In the genomic region with DNA sequence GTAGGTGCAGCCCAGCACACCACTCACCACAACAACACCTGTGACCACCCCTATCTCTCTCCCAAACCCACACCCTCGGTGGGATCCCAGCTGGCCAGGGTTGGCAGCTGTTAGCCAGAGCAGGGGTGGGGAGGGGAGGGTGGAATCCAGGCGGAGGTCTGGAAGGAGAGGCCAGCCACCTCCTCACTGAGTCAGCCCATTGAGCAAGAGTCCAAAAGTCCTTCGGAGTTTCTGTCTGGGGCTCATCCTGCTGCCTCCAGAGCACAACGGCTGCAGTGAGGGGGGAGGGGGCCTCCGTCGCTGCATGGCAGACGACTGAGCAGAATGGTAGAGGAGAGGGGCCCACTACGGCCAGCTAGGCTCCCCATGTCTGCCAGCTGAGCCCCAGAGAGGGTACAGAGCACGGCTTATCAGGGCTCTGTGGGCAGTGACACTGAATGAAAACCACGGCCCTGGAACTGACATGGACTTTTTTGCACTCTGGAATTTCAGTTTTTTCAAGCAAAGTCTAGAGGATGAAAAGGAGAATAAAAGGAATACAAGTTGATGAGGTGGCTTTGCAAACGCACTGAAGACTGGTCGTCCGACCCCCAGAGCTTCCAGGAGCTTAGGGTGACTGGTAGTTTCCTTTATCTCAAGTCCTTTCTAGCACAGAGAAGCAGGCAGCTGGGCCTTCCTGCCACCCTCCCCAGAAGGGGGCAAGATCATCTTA, we compare ENCODE assay signal across 9 mouse cellular contexts. TPM values are rescaled to one million over a fixed set of nuclear protein-coding genes. Genes with fewer than 3 reads are reported as not detected.
DNase-seq lines count a peak whose midpoint lies in the region; ATAC-seq and TF ChIP-seq lines count a peak whose summit lies in the region.
"Had no signal": no experiment of that assay in that cellular context is flagged by ENCODE, and none has a peak within 500 bp of the region (broad histone marks: within the 10 kb centered on the region; RNA-seq: fewer than 3 reads in every experiment).

No protein-coding gene starts in this region.

- WGBS in forebrain, embryonic 10.5 days, result 19% methylated on average over 13 of the region's 13 CpGs
- 14% methylated on average over 13 of the region's 13 CpGs for WGBS in forebrain, postnatal 0 days
- WGBS in intestine, postnatal 0 days, result 10% methylated on average over 13 of the region's 13 CpGs
- WGBS in liver, embryonic 16.5 days (ENCODE audit: insufficient replicate concordance), result 10% methylated on average over 13 of the region's 13 CpGs

- no peak for ATAC-seq in forebrain, postnatal 0 days
- peak; percentile 82 for ATAC-seq in intestine, postnatal 0 days
- ATAC-seq in liver, embryonic 16.5 days (ENCODE audit: low read depth), result peak; percentile 76
- ATAC-seq in frontal cortex, adult (ENCODE audit: low TSS enrichment), result no peak

- peak overlapping the region; percentile 80 for H3K27ac ChIP-seq in forebrain, embryonic 10.5 days
- H3K27ac ChIP-seq in forebrain, postnatal 0 days (ENCODE audit: low read depth, low read length), result no peak overlapping the region
- H3K27ac ChIP-seq in intestine, postnatal 0 days (ENCODE audit: low read depth, low read length), result peak overlapping the region; percentile 96
- peak overlapping the region; percentile 55 for H3K27ac ChIP-seq in liver, embryonic 16.5 days (ENCODE audit: low read length)

- peaks cover 57% of the 10 kb centered on the region for H3K4me1 ChIP-seq in forebrain, embryonic 10.5 days
- H3K4me1 ChIP-seq in forebrain, postnatal 0 days (ENCODE audit: insufficient read depth), result peaks cover 8% of the 10 kb centered on the region; the same call in 1 of the 2 replicates
- H3K4me1 ChIP-seq in intestine, postnatal 0 days (replicated peaks; ENCODE audit: control insufficient read depth, insufficient read depth, low read length), result peaks cover 12% of the 10 kb centered on the region
- H3K4me1 ChIP-seq in liver, embryonic 16.5 days (ENCODE audit: control insufficient read depth, low read depth, low read length), result peaks cover 2% of the 10 kb centered on the region; the same call in 1 of the 2 replicates

- H3K27me3 ChIP-seq in forebrain, embryonic 10.5 days (ENCODE audit: poor library complexity, severe bottlenecking), result peaks cover 16% of the 10 kb centered on the region; the same call in 1 of the 2 replicates
- H3K27me3 ChIP-seq in forebrain, postnatal 0 days (ENCODE audit: insufficient read depth, low read length), result no peaks in the 10 kb centered on the region
- H3K27me3 ChIP-seq in intestine, postnatal 0 days (replicated peaks; ENCODE audit: control insufficient read depth, insufficient read depth, low read length), result no peaks in the 10 kb centered on the region
- peaks cover 29% of the 10 kb centered on the region for H3K27me3 ChIP-seq in liver, embryonic 16.5 days (ENCODE audit: control insufficient read depth, insufficient read depth, low read depth, low read length)

- H3K9ac ChIP-seq in forebrain, postnatal 0 days, result no peak overlapping the region
- peak overlapping the region; percentile 28 for H3K9ac ChIP-seq in intestine, postnatal 0 days (ENCODE audit: low read depth, low read length)
- H3K9ac ChIP-seq in liver, embryonic 16.5 days (ENCODE audit: low read depth, low read length), result no peak overlapping the region

- peak overlapping the region; percentile 72; the same call in 1 of the 2 replicates for H3K4me3 ChIP-seq in forebrain, embryonic 10.5 days
- H3K4me3 ChIP-seq in forebrain, postnatal 0 days (ENCODE audit: low read depth, low read length), result no peak overlapping the region
- H3K4me3 ChIP-seq in intestine, postnatal 0 days (ENCODE audit: low read depth, low read length), result peak overlapping the region; percentile 32
- peak overlapping the region; percentile 17; the same call in 1 of the 2 replicates for H3K4me3 ChIP-seq in liver, embryonic 16.5 days (ENCODE audit: low read depth, low read length)

- no peak for TF ChIP-seq CTCF in forebrain, postnatal 0 days (IDR thresholded peaks at IDR 0.05; ENCODE audit: low read depth)
- TF ChIP-seq CTCF in intestine, postnatal 0 days (IDR thresholded peaks at IDR 0.05; ENCODE audit: low read depth), result peak; percentile 7; the same call in 1 of the 2 replicates

- H3K36me3 ChIP-seq in forebrain, embryonic 10.5 days (replicated peaks), result peaks cover 51% of the 10 kb centered on the region
- H3K36me3 ChIP-seq in forebrain, postnatal 0 days (ENCODE audit: insufficient read depth), result 0 out of 2 replicates have a peak, but pooled peaks cover 4% of the 10 kb centered on the region
- peaks cover 17% of the 10 kb centered on the region; the same call in 1 of the 2 replicates for H3K36me3 ChIP-seq in intestine, postnatal 0 days (ENCODE audit: control insufficient read depth, insufficient read depth)
- no peaks in the 10 kb centered on the region for H3K36me3 ChIP-seq in liver, embryonic 16.5 days (ENCODE audit: control insufficient read depth, insufficient read depth)

- no peak overlapping the region for H3K4me2 ChIP-seq in forebrain, postnatal 0 days (ENCODE audit: low read depth)
- peak overlapping the region; percentile 92 for H3K4me2 ChIP-seq in intestine, postnatal 0 days (replicated peaks; ENCODE audit: low read depth)
- H3K4me2 ChIP-seq in liver, embryonic 16.5 days (ENCODE audit: low read depth, low read length), result peak overlapping the region; percentile 42

- no peak for DNase-seq in forebrain, embryonic 10.5 days (ENCODE audit: extremely low spot score, low spot score)
- DNase-seq in forebrain, postnatal 0 days, result no peak
- peak; percentile 71 to 79 for DNase-seq in adrenal gland, postnatal 36 days
- no peak for DNase-seq in ovary, postnatal 36 days (ENCODE audit: low spot score)
- no peak for DNase-seq in cerebellum, adult 9-11 months

- no peaks in the 10 kb centered on the region for H3K9me3 ChIP-seq in forebrain, embryonic 10.5 days
- H3K9me3 ChIP-seq in forebrain, postnatal 0 days (ENCODE audit: low read length), result no peaks in the 10 kb centered on the region
- no peaks in the 10 kb centered on the region for H3K9me3 ChIP-seq in intestine, postnatal 0 days (ENCODE audit: control insufficient read depth)
- H3K9me3 ChIP-seq in liver, embryonic 16.5 days (replicated peaks; ENCODE audit: control insufficient read depth, low read length), result no peaks in the 10 kb centered on the region

RNA-seq across cellular contexts. Expression of a gene that starts 5.6 kb away (rescaled TPM):
- 21.2 and 23.2 TPM in 2 replicates for polyA plus RNA-seq in forebrain, embryonic 10.5 days (2016; fragmentation: Nextera tagmentation; extraction: Ambion mirVana)
- 4.4 and 12.6 TPM in 2 replicates for total RNA-seq in forebrain, postnatal 0 days (2014; rRNA removed)
- 2.1 and 2.6 TPM in 2 replicates for polyA plus RNA-seq in forebrain, postnatal 0 days (2015; fragmentation: Nextera tagmentation; extraction: Ambion mirVana)
- total RNA-seq in adrenal gland, postnatal 36 days (2021), result not detected
- polyA plus RNA-seq in intestine, postnatal 0 days (2015; fragmentation: Nextera tagmentation; extraction: Ambion mirVana), result 15.8 and 18.3 TPM in 2 replicates
- 0.07 and 0.44 TPM in 2 replicates for polyA plus RNA-seq in liver, embryonic 16.5 days (2015; fragmentation: Nextera tagmentation; extraction: Ambion mirVana)
- total RNA-seq: neutrophil, adult 5-6 weeks had no signal

RNA-seq across cellular contexts. Expression of a gene that starts 15.9 kb away (rescaled TPM):
- 0.27 and 0.28 TPM in 2 replicates for polyA plus RNA-seq in forebrain, embryonic 10.5 days (2016; fragmentation: Nextera tagmentation; extraction: Ambion mirVana)
- not detected in 2 replicates for total RNA-seq in forebrain, postnatal 0 days (2014; rRNA removed)
- polyA plus RNA-seq in forebrain, postnatal 0 days (2015; fragmentation: Nextera tagmentation; extraction: Ambion mirVana), result not detected in 2 replicates
- total RNA-seq in adrenal gland, postnatal 36 days (2021), result not detected
- 0.04 and 0.25 TPM in 2 replicates for polyA plus RNA-seq in intestine, postnatal 0 days (2015; fragmentation: Nextera tagmentation; extraction: Ambion mirVana)
- polyA plus RNA-seq in liver, embryonic 16.5 days (2015; fragmentation: Nextera tagmentation; extraction: Ambion mirVana), result not detected in 2 replicates
- total RNA-seq: neutrophil, adult 5-6 weeks had no signal

RNA-seq across cellular contexts. Expression of a gene that starts 32.2 kb away (rescaled TPM):
- polyA plus RNA-seq in forebrain, embryonic 10.5 days (2016; fragmentation: Nextera tagmentation; extraction: Ambion mirVana), result not detected in 2 replicates
- 2.0 and 2.2 TPM in 2 replicates for total RNA-seq in forebrain, postnatal 0 days (2014; rRNA removed)
- polyA plus RNA-seq in forebrain, postnatal 0 days (2015; fragmentation: Nextera tagmentation; extraction: Ambion mirVana), result 2.2 TPM in 2 replicates
- not detected for total RNA-seq in adrenal gland, postnatal 36 days (2021)
- not detected in 2 replicates for polyA plus RNA-seq in intestine, postnatal 0 days (2015; fragmentation: Nextera tagmentation; extraction: Ambion mirVana)
- polyA plus RNA-seq in liver, embryonic 16.5 days (2015; fragmentation: Nextera tagmentation; extraction: Ambion mirVana), result not detected in 2 replicates
- total RNA-seq: neutrophil, adult 5-6 weeks had no signal

Comparison
In these comparisons a context has a peak if more than half of its experiments do, and no peak if none do; other contexts are left out.
1. DNase-seq: peak in adrenal gland, postnatal 36 days (2 of 2); none in forebrain, embryonic 10.5 days (single experiment), forebrain, postnatal 0 days (single experiment), ovary, postnatal 36 days (single experiment) and cerebellum, adult 9-11 months (single experiment).
2. ATAC-seq: peak in intestine, postnatal 0 days (single experiment) and liver, embryonic 16.5 days (single experiment); none in forebrain, postnatal 0 days (single experiment) and frontal cortex, adult (single experiment).